Mouse (Mus musculus) T-helper 2 cell (primary cell): ENCODE data around the gene Olfr1248.

Experiments used
- in situ Hi-C: fragments of 300-600 bp; cut with MboI, MseI; formaldehyde crosslinking; loops from one replicate; pipeline ENCODE4 v1.15.1; 2025; ENCODE audit warnings: high pct_unique_total_duplicates

Gene Olfr1248

GRCm38 (mm10) chr2:89618145-89618544, at the start of gene Olfr1248:
Gene Olfr1248, minus strand, starts transcription at chr2:89618245.
- in situ Hi-C loops, result loop anchor here (10.0 kb wide), 1 partner anchor 363 kb away; the partner anchor contains the start of gene Olfr1228

GRCm38 (mm10) chr2:89661367-89661766, 43.3 kb upstream of the Olfr1248 start, which contains the start of gene Olfr1250:
Gene Olfr1250, minus strand, starts transcription at chr2:89661467.
- in situ Hi-C loops, result no loop called here

- in situ Hi-C loops, result no loop called here
Observed at GRCm38 (mm10) chr2:89634883-89635282, 16.8 kb upstream of the Olfr1248 start, which contains the start of gene Olfr1249. Gene Olfr1249, minus strand, starts transcription at chr2:89634983.

DNA sequence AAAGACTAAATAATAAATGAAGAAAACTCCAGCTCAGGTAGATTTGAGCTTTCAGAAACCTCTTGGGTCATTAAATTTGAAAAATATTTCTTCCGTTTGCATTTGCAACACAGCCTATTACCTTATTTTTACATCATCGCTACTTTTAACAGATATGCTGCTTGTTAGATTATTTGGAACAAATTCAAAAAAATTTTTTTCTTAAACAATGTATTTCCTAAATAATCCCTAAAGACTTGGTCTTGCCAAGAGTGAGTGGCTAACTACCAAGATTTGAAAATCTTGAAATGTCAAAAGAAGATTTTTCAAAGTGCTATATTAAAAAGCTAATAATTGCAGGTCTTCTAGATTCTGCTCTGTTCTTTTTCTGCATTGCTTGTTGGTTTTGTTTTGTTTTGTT, 4.0 kb downstream of the Olfr1248 start, which contains the start of gene Olfr1247:
Olfr1247 (minus strand) TSS at position 101 of the 400 bp plus-strand sequence.
- in situ Hi-C loops, result loop anchor here (10.0 kb wide), 1 partner anchor 359 kb away; the partner anchor contains the start of gene Olfr1228

DNA sequence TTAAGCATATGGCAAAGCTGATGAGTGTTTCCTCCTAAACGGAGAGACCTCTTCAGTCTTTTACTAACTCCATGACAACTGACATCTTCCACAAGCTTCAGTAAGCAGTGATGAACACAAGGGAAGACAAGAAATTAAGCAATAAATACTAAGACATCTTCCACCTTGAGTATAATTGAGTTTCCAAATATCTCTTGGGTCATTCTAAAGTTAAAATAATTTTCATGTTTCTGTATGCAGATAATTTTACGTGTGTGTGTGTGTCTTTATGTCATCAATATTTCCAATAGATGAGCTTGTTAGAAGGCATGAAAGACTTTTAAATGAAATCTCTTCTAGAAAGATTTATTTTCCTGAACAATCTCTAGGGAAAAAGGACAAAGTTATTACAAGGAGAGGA, 25.0 kb downstream of the Olfr1248 start, which contains the start of gene Olfr1246:
Olfr1246 (minus strand) TSS at position 101 of the 400 bp plus-strand sequence.
- in situ Hi-C loops, result loop anchor here (10.0 kb wide), 1 partner anchor 1938 kb away; the partner anchor contains the start of gene Olfr1134

DNA sequence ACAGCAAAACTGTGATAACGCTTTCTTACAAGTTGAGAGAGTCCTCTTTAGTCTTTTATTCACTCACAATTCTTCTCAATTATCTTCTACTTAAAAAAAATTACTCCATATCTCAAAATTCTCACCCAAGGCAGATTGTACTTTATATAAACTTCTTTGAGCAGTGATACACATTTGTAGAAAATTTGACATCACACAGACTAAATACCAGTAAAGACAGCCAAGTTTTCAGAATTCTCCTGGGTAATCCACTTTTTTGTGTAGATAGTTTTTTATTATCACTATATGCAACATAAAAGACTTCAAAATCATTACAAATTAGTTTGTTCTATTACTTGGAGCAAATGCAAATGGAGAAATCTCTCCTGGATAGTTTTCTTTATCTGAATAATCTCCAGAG, 39.7 kb downstream of the Olfr1248 start, which contains the start of gene Olfr1245:
Olfr1245 (minus strand) TSS at position 101 of the 400 bp plus-strand sequence.
- in situ Hi-C loops, result no loop called here
